Comparison of ENCODE assay signal across 12 mouse cellular contexts in the genomic region with DNA sequence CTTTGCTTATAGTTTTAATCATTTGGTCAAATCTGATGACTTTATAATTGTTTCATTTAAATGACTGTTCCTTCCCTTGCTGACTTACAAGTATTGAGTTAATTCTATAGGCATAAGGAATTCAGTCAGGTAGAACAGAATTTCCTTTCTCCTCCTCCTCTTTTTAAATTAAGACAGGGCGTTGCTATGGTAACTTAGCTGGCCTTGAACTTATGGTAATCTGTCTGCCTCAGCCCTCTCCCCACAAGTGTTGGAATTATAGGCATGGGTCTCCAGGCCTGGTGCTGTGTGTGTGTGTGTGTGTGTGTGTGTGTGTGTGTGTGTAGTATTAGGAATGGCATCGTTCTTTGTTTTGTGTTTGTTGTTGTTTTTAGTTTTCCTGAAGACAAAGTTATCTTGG.
"Had no signal": no experiment of that assay in that cellular context is flagged by ENCODE, and none has a peak within 500 bp of the region (broad histone marks: within the 10 kb centered on the region; RNA-seq: fewer than 3 reads in every experiment).

No protein-coding gene starts in this region.

- H3K4me1 ChIP-seq: limb, embryonic 15.5 days; liver, embryonic 12.5 days had no signal

- H3K9me3 ChIP-seq: limb, embryonic 15.5 days had no signal

- H3K9ac ChIP-seq: limb, embryonic 15.5 days; liver, embryonic 12.5 days; lung, embryonic 14.5 days had no signal

- DNase-seq: kidney, adult 8-10 months; kidney, postnatal 25 days; layer of hippocampus, postnatal 36 days; lung, embryonic 14.5 days; lung, postnatal 10 days; lung, postnatal 4 days; right cerebral cortex, postnatal 4 days; spleen, adult 18-20 months; thymus, adult 2 months; thymus, postnatal 25 days had no signal

- H3K27ac ChIP-seq: limb, embryonic 15.5 days; liver, embryonic 12.5 days had no signal

- H3K4me3 ChIP-seq: limb, embryonic 15.5 days; liver, embryonic 12.5 days had no signal

- ATAC-seq: liver, embryonic 12.5 days had no signal

- H3K4me2 ChIP-seq: limb, embryonic 15.5 days; liver, embryonic 12.5 days; lung, embryonic 14.5 days had no signal

- H3K27me3 ChIP-seq: limb, embryonic 15.5 days; liver, embryonic 12.5 days had no signal
